36 mouse cellular contexts compared by ENCODE assay signal in the genomic region with DNA sequence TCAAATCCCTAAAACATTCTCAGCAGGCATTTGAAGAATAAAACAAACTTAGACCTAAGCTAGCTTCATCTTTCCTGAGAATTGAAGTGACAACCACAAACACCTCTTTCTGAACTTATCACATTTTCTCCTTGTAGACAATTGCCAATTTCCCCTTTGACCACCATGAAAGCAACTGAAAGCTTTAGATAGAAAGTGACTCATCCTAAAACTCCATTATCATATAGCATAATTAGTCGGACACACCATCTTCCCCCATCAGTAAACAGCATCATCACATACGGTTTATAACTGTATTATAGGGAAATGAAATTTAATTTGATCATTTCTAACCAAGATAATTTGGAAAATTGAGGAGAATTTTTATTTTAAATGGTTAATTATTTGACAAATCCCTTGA. TPM values are rescaled to one million over a fixed set of nuclear protein-coding genes. Genes with fewer than 3 reads are reported as not detected.
"Had no signal": no experiment of that assay in that cellular context is flagged by ENCODE, and none has a peak within 500 bp of the region (broad histone marks: within the 10 kb centered on the region; RNA-seq: fewer than 3 reads in every experiment).

No protein-coding gene starts in this region.

- H3K27me3 ChIP-seq: embryonic facial prominence, embryonic 12.5 days; embryonic facial prominence, embryonic 13.5 days; embryonic facial prominence, embryonic 15.5 days; forebrain, embryonic 12.5 days; forebrain, embryonic 13.5 days; forebrain, embryonic 15.5 days had no signal

- H3K36me3 ChIP-seq: embryonic facial prominence, embryonic 10.5 days; embryonic facial prominence, embryonic 12.5 days; embryonic facial prominence, embryonic 13.5 days; embryonic facial prominence, embryonic 15.5 days; forebrain, embryonic 10.5 days; forebrain, embryonic 12.5 days; forebrain, embryonic 15.5 days; heart, embryonic 10.5 days had no signal

- H3K9me3 ChIP-seq: embryonic facial prominence, embryonic 10.5 days; embryonic facial prominence, embryonic 12.5 days; embryonic facial prominence, embryonic 13.5 days; embryonic facial prominence, embryonic 15.5 days; forebrain, embryonic 10.5 days; forebrain, embryonic 12.5 days; forebrain, embryonic 13.5 days; forebrain, embryonic 15.5 days; heart, embryonic 10.5 days had no signal

- H3K27ac ChIP-seq: embryonic facial prominence, embryonic 10.5 days; embryonic facial prominence, embryonic 12.5 days; embryonic facial prominence, embryonic 13.5 days; embryonic facial prominence, embryonic 15.5 days; forebrain, embryonic 10.5 days; forebrain, embryonic 12.5 days; forebrain, embryonic 13.5 days; forebrain, embryonic 15.5 days; gastrocnemius, adult 2 months; heart, adult 2 months; heart, embryonic 10.5 days had no signal

- H3K4me2 ChIP-seq: embryonic facial prominence, embryonic 12.5 days; embryonic facial prominence, embryonic 13.5 days; embryonic facial prominence, embryonic 15.5 days; forebrain, embryonic 12.5 days; forebrain, embryonic 13.5 days; forebrain, embryonic 15.5 days had no signal

- H3K4me1 ChIP-seq: embryonic facial prominence, embryonic 10.5 days; embryonic facial prominence, embryonic 12.5 days; embryonic facial prominence, embryonic 15.5 days; forebrain, embryonic 10.5 days; forebrain, embryonic 12.5 days; forebrain, embryonic 13.5 days; forebrain, embryonic 15.5 days; heart, embryonic 10.5 days had no signal

- H3K4me3 ChIP-seq: embryonic facial prominence, embryonic 10.5 days; embryonic facial prominence, embryonic 12.5 days; embryonic facial prominence, embryonic 13.5 days; embryonic facial prominence, embryonic 15.5 days; erythroblast, embryonic 14.5 days; forebrain, embryonic 10.5 days; forebrain, embryonic 12.5 days; forebrain, embryonic 13.5 days; forebrain, embryonic 15.5 days; gastrocnemius, adult 2 months; heart, adult 2 months; heart, embryonic 10.5 days had no signal

- H3K9ac ChIP-seq: embryonic facial prominence, embryonic 12.5 days; embryonic facial prominence, embryonic 13.5 days; embryonic facial prominence, embryonic 15.5 days; forebrain, embryonic 12.5 days; forebrain, embryonic 13.5 days; forebrain, embryonic 15.5 days; forebrain, postnatal 0 days had no signal

- DNase-seq: cerebellum, adult 9-11 months; cerebellum, postnatal 10 days; cerebellum, postnatal 14 days; cerebellum, postnatal 25 days; cerebellum, postnatal 36 days; embryo, embryonic 11 days; forebrain, postnatal 0 days; gastrocnemius, adult 2 months; gastrocnemius, postnatal 10 days; gastrocnemius, postnatal 14 days; gastrocnemius, postnatal 25 days; gastrocnemius, postnatal 36 days; heart, adult 11 months; heart, adult 18-20 months; heart, adult 2 months had no signal

RNA-seq across cellular contexts. Expression of a gene that starts 11.6 kb away (rescaled TPM):
- polyA plus RNA-seq: erythroblast, embryonic 14.5 days had no signal

RNA-seq across cellular contexts. Expression of a gene that starts 27.4 kb away (rescaled TPM):
- total RNA-seq: forebrain, postnatal 0 days; gastrocnemius, adult 18-20 months; gastrocnemius, adult 2 months; gastrocnemius, adult 8-10 months; gastrocnemius, postnatal 10 days; gastrocnemius, postnatal 14 days; gastrocnemius, postnatal 25 days; gastrocnemius, postnatal 36 days; gastrocnemius, postnatal 4 days; granulocyte monocyte progenitor cell, adult 5-6 weeks; heart, adult 18-20 months; heart, adult 2 months; heart, adult 8-10 months had no signal
- polyA plus RNA-seq: cortical plate, adult 2 months; erythroblast, embryonic 14.5 days; forebrain, embryonic 11.5 days; forebrain, embryonic 14.5 days; forebrain, embryonic 16.5 days; forebrain, postnatal 0 days; frontal cortex, adult 2 months; heart, adult 2 months had no signal

RNA-seq across cellular contexts. Expression of a gene that starts 40.4 kb away (rescaled TPM):
- total RNA-seq: common myeloid progenitor, adult 5-6 weeks; granulocyte monocyte progenitor cell, adult 5-6 weeks had no signal
- polyA plus RNA-seq: erythroblast, embryonic 14.5 days had no signal
